Mouse (Mus musculus): Measurements from ENCODE around the gene Dnaic2.

DNA sequence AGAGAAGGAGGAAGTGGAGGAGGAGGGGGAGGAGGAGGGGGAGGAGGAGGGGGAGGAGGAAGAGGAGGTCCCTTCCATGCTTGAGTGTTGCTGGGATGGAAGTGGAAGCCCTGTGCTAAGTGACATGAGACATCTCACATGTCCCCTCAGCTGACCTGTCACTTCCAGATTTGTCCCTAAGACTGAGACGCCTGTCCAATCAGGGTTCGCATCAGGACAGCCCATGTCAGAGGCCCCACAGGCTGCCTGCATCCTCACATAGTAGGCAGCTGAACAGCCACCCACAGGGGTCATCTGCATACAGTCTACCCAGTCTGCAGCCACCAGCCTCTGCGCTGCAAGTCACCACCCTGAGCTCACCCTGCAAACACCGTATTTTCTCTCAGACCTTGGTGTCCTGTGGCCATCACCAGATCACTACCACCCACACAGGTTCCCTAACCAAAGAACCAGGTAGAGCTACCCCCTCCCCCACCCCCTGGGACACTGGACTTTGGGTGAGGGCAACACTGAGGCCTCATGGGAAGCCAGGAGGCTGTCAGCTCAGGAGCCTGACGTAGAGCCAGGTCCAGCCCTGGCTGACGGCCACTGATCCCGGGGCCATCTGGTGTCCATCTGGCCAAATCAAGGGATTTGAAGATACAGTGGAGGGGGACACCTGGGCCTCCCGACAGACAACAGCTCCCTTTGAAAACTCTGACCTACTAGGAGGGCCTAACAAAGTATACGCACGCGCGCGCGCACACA lies 42.4 kb upstream of the Dnaic2 start:
- no peak for TF ChIP-seq CTCF (IDR thresholded peaks at IDR 0.05)
- no peak for TF ChIP-seq POLR2A (IDR thresholded peaks at IDR 0.05; ENCODE audit: insufficient read depth, low read depth, low read length)

All from heart, adult 2 months (tissue).